Mouse (Mus musculus) heart, adult 2 months (tissue): ENCODE results near the gene Cela1.

Source experiments
- CTCF ChIP-seq: fragments of 200-600 bp; IDR thresholded peaks from 2 replicates; pipeline ENCODE4 v1.8.1; 2022; ENCODE audit warnings: antibody characterized with exemption, mild to moderate bottlenecking, moderate library complexity
- EP300 ChIP-seq: fragments of 200-500 bp; IDR thresholded peaks from 2 replicates; pipeline ENCODE4 v1.6.1; 2011; ENCODE audit warnings: low read depth, low read length, control low read depth; ENCODE audit not compliant: insufficient read depth
- POLR2A ChIP-seq: fragments of 200-500 bp; IDR thresholded peaks from 2 replicates; pipeline ENCODE4 v1.6.1; 2011; ENCODE audit warnings: mild to moderate bottlenecking, low read depth, low read length, control low read depth; ENCODE audit not compliant: insufficient read depth

GRCm38 (mm10) chr15:100678581-100678980, 9.1 kb downstream of the Cela1 start:
- TF ChIP-seq POLR2A, result no peak
- no peak for TF ChIP-seq CTCF
- no peak for TF ChIP-seq EP300
